Mouse (Mus musculus): Measurements from ENCODE around the gene Ptprcap.
A peak's percentile ranks its signal among the peaks of the same experiment; 100 is the strongest.
"Not testable (repeated sequence)": the region's sequence is repeated elsewhere in the genome, so short reads cannot be mapped to it uniquely, and the experiment has no call there.

The Ptprcap gene

GRCm38 (mm10) chr19:4125741-4126696 lies 27.4 kb upstream of the Ptprcap start, which contains the start of gene Aip:
Aip (minus strand) TSS chr19:4125858.
- DNase-seq (ENCODE audit: low spot score in 2 of 2), result peak; percentile 95 to 98

GRCm38 (mm10) chr19:4126759-4127495 lies 26.5 kb upstream of the Ptprcap start:
- DNase-seq (ENCODE audit: low spot score in 2 of 2), result no peak

- no peak for DNase-seq (ENCODE audit: low spot score in 2 of 2)
These were observed 23.9 kb upstream of the Ptprcap start for GRCm38 (mm10) chr19:4129462-4129861.

GRCm38 (mm10) chr19:4130106-4130505 lies 23.3 kb upstream of the Ptprcap start:
- no peak for DNase-seq (ENCODE audit: low spot score in 2 of 2)

- no peak for DNase-seq (ENCODE audit: low spot score in 2 of 2)
These were observed 22.3 kb upstream of the Ptprcap start for GRCm38 (mm10) chr19:4131075-4131474.

- no peak for DNase-seq (ENCODE audit: low spot score in 2 of 2)
These were observed 21.6 kb upstream of the Ptprcap start for GRCm38 (mm10) chr19:4131768-4132167.

- no peak for DNase-seq (ENCODE audit: low spot score in 2 of 2)
These were observed 19.1 kb upstream of the Ptprcap start for GRCm38 (mm10) chr19:4134354-4134753.

- not testable (repeated sequence) for DNase-seq (ENCODE audit: low spot score in 2 of 2)
These were observed 18.0 kb upstream of the Ptprcap start for GRCm38 (mm10) chr19:4135229-4135962.

- not testable (repeated sequence) for DNase-seq (ENCODE audit: low spot score in 2 of 2)
These were observed 17.4 kb upstream of the Ptprcap start for GRCm38 (mm10) chr19:4135963-4136345.

GRCm38 (mm10) chr19:4136463-4136862 lies 16.9 kb upstream of the Ptprcap start:
- DNase-seq (ENCODE audit: low spot score in 2 of 2), result no peak

- no peak for DNase-seq (ENCODE audit: low spot score in 2 of 2)
These were observed 15.5 kb upstream of the Ptprcap start for GRCm38 (mm10) chr19:4137913-4138312.

GRCm38 (mm10) chr19:4139446-4139845 lies 14.0 kb upstream of the Ptprcap start, which contains the start of gene Gpr152:
Gpr152 (plus strand) TSS chr19:4139787.
- no peak for DNase-seq (ENCODE audit: low spot score in 2 of 2)

- DNase-seq (ENCODE audit: low spot score in 2 of 2), result no peak
These were observed 13.3 kb upstream of the Ptprcap start for GRCm38 (mm10) chr19:4140147-4140546.

- no peak for DNase-seq (ENCODE audit: low spot score in 2 of 2)
These were observed 10.8 kb upstream of the Ptprcap start for GRCm38 (mm10) chr19:4142416-4143173.

GRCm38 (mm10) chr19:4143759-4144268 lies 9.6 kb upstream of the Ptprcap start, which contains the start of gene Cabp4:
Cabp4 (minus strand) TSS chr19:4144033.
- DNase-seq (ENCODE audit: low spot score in 2 of 2), result no peak

GRCm38 (mm10) chr19:4144550-4145498 lies 8.6 kb upstream of the Ptprcap start:
- DNase-seq (ENCODE audit: low spot score in 2 of 2), result no peak

GRCm38 (mm10) chr19:4145936-4146335 lies 7.5 kb upstream of the Ptprcap start:
- no peak for DNase-seq (ENCODE audit: low spot score in 2 of 2)

- DNase-seq (ENCODE audit: low spot score in 2 of 2), result no peak
These were observed 6.9 kb upstream of the Ptprcap start for GRCm38 (mm10) chr19:4146366-4147021.

GRCm38 (mm10) chr19:4147022-4147405 lies 6.4 kb upstream of the Ptprcap start:
- DNase-seq (ENCODE audit: low spot score in 2 of 2), result no peak

Measured in left cerebral cortex, adult 9 months (tissue).